Mouse (Mus musculus) central nervous system, embryonic 11.5 days (tissue): ENCODE measurements around the gene Sun5. TPM values are rescaled to one million over a fixed set of nuclear protein-coding genes. Genes with fewer than 3 reads are reported as not detected.

Experiments
- polyA plus RNA-seq: library from polyadenylated mRNA; depleted of rRNA; stranded (reverse); fragments of >200 nt; gene quantifications from 2 replicates; pipeline ENCODE4 v1.2.3, GENCODE M21; 2012; rRNA removed

Gene Sun5
- polyA plus RNA-seq: not detected in 2 replicates

GRCm38 (mm10) chr2:153870984-153871383 lies at the start of gene Sun5:
TSS of gene Sun5 (minus strand) at chr2:153871084.

GRCm38 (mm10) chr2:153917930-153918329 lies 47.0 kb upstream of the Sun5 start, which contains the start of gene Bpifb3:
TSS of gene Bpifb3 (plus strand) at chr2:153918230.

GRCm38 (mm10) chr2:153900088-153900487 lies 29.2 kb upstream of the Sun5 start, which contains the start of gene Bpifb6:
TSS of gene Bpifb6 (plus strand) at chr2:153900388.

GRCm38 (mm10) chr2:153874745-153875144 lies 3.9 kb upstream of the Sun5 start, which contains the start of gene Bpifb2:
TSS of gene Bpifb2 (plus strand) at chr2:153875045.

Other genes starting within 250 kb of the Sun5 start
- gene Commd7, start 238.3 kb downstream of the Sun5 start, polyA plus RNA-seq: 34.1 and 42.9 TPM in 2 replicates
- 10.0 and 10.2 TPM in 2 replicates for gene Dnmt3b, start 221.6 kb downstream of the Sun5 start, polyA plus RNA-seq
- gene Dnmt3c, start 174.4 kb downstream of the Sun5 start, polyA plus RNA-seq: 0.11 and 0.20 TPM in 2 replicates
- gene Mapre1, start 129.8 kb downstream of the Sun5 start, polyA plus RNA-seq: 61.4 and 80.7 TPM in 2 replicates
- 0.08 and 0.19 TPM in 2 replicates for gene Efcab8, start 91.2 kb downstream of the Sun5 start, polyA plus RNA-seq
- gene Bpifb2, start 4.0 kb upstream of the Sun5 start, polyA plus RNA-seq: 0.05 TPM in 1 of 2 replicates, not detected in the other
- gene Bpifb6, start 29.3 kb upstream of the Sun5 start, polyA plus RNA-seq: 0.04 TPM in 1 of 2 replicates, not detected in the other
- not detected in 2 replicates for gene Bpifb3, start 47.1 kb upstream of the Sun5 start, polyA plus RNA-seq
- gene Bpifb4, start 67.1 kb upstream of the Sun5 start, polyA plus RNA-seq: not detected in 2 replicates
- not detected in 2 replicates for gene Bpifa6, start 103.9 kb upstream of the Sun5 start, polyA plus RNA-seq
- gene Bpifa2, start 137.2 kb upstream of the Sun5 start, polyA plus RNA-seq: not detected in 2 replicates